Mouse (Mus musculus) embryonic facial prominence, embryonic 13.5 days (tissue): ENCODE measurements at regions not wholly inside any gene's neighbourhood (a gene's known extent, or its start where the extent isn't known, plus 50 kb on each side); places are given as distances from the start of the nearest gene placed in this dataset.

ENCODE experiments used
- ATAC-seq: fragments of 200-750 bp; cut with Nextera tagmentation; 2 replicates; pipeline ENCODE4 v1.8.0; 2017; ENCODE audit warnings: low read depth; ENCODE audit not compliant: insufficient number of reproducible peaks, insufficient read depth, low FRiP score, low TSS enrichment
- H3K27ac ChIP-seq: fragments of 300-500 bp; sonication (generic); 2 replicates; pipeline ENCODE4 v1.5.1; 2015; ENCODE audit warnings: moderate library complexity, mild to moderate bottlenecking, inconsistent platforms
- H3K27me3 ChIP-seq: fragments of 300-500 bp; sonication (generic); 2 replicates; pipeline ENCODE4 v1.6.1; 2015; ENCODE audit warnings: mild to moderate bottlenecking, inconsistent platforms
- H3K36me3 ChIP-seq: fragments of 300-500 bp; sonication (generic); 2 replicates; pipeline ENCODE4 v1.6.1; 2015; ENCODE audit warnings: mild to moderate bottlenecking, inconsistent platforms
- H3K4me1 ChIP-seq: fragments of 300-500 bp; sonication (generic); 2 replicates; pipeline ENCODE4 v1.6.1; 2015; ENCODE audit warnings: inconsistent platforms
- H3K4me2 ChIP-seq: fragments of 300-500 bp; sonication (generic); 2 replicates; pipeline ENCODE4 v1.6.1; 2015; ENCODE audit warnings: moderate library complexity, mild to moderate bottlenecking, inconsistent platforms
- H3K4me3 ChIP-seq: fragments of 300-500 bp; sonication (generic); 2 replicates; pipeline ENCODE4 v1.5.1; 2015; ENCODE audit warnings: mild to moderate bottlenecking, inconsistent platforms
- H3K9ac ChIP-seq: fragments of 300-500 bp; sonication (generic); 2 replicates; pipeline ENCODE4 v1.6.1; 2015; ENCODE audit warnings: mild to moderate bottlenecking, inconsistent platforms
- H3K9me3 ChIP-seq: fragments of 300-500 bp; sonication (generic); 2 replicates; pipeline ENCODE4 v1.6.1; 2016; ENCODE audit warnings: inconsistent platforms
- WGBS: fragments of 180-500 bp; shearing (Covaris S2); methylation state at CpG from one replicate; pipeline ENCODE4 v1.1.7; 2015; ENCODE audit warnings: mixed read lengths; 5-methylcytosine and 5-hydroxymethylcytosine counted together

DNA sequence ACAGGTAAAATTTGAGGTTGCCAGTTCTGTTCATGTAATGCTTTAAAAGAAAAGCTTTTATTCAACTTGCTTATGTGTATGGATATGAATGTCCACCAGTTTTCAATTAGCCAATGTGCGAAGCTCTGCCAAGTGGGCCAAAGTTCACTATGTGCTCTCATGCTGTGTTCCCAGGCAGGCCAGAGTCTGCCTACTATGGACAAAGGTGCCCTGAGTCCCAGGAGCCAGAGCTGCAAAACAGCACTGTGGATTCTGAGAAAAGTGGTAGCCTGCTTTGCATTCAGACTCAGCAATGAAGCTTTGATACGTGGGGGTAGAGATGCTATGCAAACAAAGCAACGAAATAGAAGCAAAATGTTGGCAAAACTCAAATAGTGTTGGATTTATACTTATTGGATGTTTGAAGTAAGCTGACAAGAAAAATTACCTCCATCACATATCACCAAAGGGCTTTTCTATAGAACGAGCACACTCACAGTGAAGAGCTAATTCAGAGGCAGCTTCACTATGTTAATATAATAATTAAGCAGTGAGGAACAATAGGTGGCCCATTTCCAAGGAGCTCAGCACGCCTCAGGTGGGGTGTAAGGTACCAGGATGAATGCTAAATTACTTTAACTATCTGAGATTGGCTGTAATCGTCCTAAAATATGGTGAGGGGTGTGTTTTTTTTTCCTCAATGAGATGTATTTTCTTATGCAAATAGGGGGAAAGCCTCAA, 318.2 kb upstream of the Zeb2 start:
- WGBS: 43% methylated on average over 6 of the region's 6 CpGs
- Histone ChIP-seq H3K36me3 (no peaks in the 10 kb centered on the region), H3K9ac (no peak overlapping the region), H3K4me3 (no peak overlapping the region), H3K27ac (no peak overlapping the region), H3K9me3 (no peaks in the 10 kb centered on the region), H3K27me3 (no peaks in the 10 kb centered on the region), H3K4me1 (peaks cover 17% of the 10 kb centered on the region), H3K4me2 (no peak overlapping the region)
- ATAC-seq: no peak

- no peak overlapping the region for H3K4me2 ChIP-seq
- H3K9ac ChIP-seq: no peak overlapping the region
- H3K4me3 ChIP-seq: no peak overlapping the region
- no peak overlapping the region for H3K27ac ChIP-seq
- H3K27me3 ChIP-seq: no peaks in the 10 kb centered on the region
- WGBS: 36% methylated on average over 5 of the region's 5 CpGs
- H3K9me3 ChIP-seq: no peaks in the 10 kb centered on the region
- no peaks in the 10 kb centered on the region for H3K36me3 ChIP-seq
- peaks cover 17% of the 10 kb centered on the region for H3K4me1 ChIP-seq
- no peak for ATAC-seq
Observed at GRCm38 (mm10) chr2:45434789-45435188, 317.6 kb upstream of the Zeb2 start.

- 89% methylated on average over 1 of the region's 1 CpGs for WGBS
- H3K9ac ChIP-seq: no peak overlapping the region
- H3K4me3 ChIP-seq: no peak overlapping the region
- H3K36me3 ChIP-seq: no peaks in the 10 kb centered on the region
- ATAC-seq: no peak
- no peak overlapping the region for H3K27ac ChIP-seq
- no peaks in the 10 kb centered on the region for H3K27me3 ChIP-seq
- peaks cover 17% of the 10 kb centered on the region for H3K4me1 ChIP-seq
- H3K4me2 ChIP-seq: no peak overlapping the region
- no peaks in the 10 kb centered on the region for H3K9me3 ChIP-seq
Observed at GRCm38 (mm10) chr2:45434169-45434568, 317.0 kb upstream of the Zeb2 start.

DNA sequence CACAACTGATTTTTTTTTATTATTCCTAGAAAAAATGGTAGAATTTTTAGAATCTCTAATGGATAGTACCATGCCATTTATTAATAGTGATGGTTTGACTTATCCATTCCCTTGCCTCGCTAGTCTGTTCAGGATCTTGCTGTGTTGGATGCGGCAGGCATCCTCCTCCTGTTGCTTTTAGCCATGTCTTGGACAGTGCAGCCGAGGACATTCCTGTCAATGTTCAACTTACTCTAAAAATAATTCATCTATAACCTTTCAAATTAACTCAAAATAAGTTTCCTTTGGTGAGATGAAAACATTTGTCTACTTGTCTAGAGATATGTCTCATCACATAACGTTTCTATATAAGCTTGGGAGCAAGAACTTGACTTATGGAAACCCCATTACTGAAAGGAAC, 314.2 kb upstream of the Zeb2 start:
- Histone ChIP-seq H3K27ac (no peak overlapping the region), H3K9me3 (no peaks in the 10 kb centered on the region), H3K36me3 (no peaks in the 10 kb centered on the region), H3K4me1 (peaks cover 17% of the 10 kb centered on the region), H3K4me3 (no peak overlapping the region), H3K27me3 (no peaks in the 10 kb centered on the region), H3K4me2 (no peak overlapping the region), H3K9ac (no peak overlapping the region)
- 90% methylated on average over 4 of the region's 4 CpGs for WGBS
- ATAC-seq: no peak

DNA sequence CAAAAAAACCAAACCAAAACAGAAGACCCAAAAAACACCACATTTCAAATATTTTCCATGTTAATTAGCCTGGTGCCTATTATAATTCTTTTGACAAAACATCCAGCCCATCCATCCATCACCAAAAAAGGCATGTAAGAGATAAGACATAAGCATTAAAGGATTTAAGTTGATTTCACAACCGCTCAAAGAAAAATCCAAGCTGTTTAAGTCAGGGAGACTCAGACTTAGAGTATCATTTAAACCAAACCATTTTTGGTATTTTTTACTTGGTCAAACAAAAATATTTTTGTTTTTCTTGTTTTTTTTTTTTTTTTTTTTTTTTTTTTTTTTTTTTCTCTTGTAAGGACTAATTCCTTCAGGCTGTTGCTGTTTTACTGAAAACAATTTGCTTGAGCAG, 304.6 kb upstream of the Zeb2 start:
- H3K27me3 ChIP-seq: no peaks in the 10 kb centered on the region
- WGBS: 80% methylated on average over 1 of the region's 1 CpGs

DNA sequence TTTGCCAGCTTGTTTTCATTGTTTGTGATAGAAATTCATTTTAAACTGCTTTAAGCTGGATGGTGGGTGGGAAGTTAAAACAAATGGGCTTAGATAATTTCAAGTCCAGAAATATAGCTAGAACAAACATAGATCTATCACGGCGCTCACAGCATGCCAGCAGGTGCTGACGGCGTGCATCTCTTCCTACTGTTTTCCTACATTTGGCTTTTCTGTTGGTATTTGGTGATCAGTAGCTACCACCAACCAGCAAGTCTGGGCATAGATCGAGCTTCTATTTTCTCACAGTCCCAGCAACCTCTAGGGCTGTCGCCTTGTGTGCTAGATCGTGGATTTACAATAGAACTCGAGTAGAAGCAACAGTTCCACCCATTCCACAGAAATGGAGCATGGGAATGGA, 290.9 kb upstream of the Zeb2 start:
- 89% methylated on average over 8 of the region's 8 CpGs for WGBS

More for the DNA sequence above, 304.6 kb upstream of the Zeb2 start:
- Histone ChIP-seq H3K27ac (no peak overlapping the region), H3K36me3 (no peaks in the 10 kb centered on the region), H3K9me3 (no peaks in the 10 kb centered on the region), H3K4me3 (no peak overlapping the region), H3K4me1 (no peaks in the 10 kb centered on the region), H3K9ac (no peak overlapping the region), H3K4me2 (no peak overlapping the region)
- ATAC-seq: no peak

GRCm38 (mm10) chr2:45389902-45390492, 272.8 kb upstream of the Zeb2 start:
- H3K4me1 ChIP-seq: no peaks in the 10 kb centered on the region
- ATAC-seq: no peak
- no peaks in the 10 kb centered on the region for H3K36me3 ChIP-seq
- H3K9ac ChIP-seq: no peak overlapping the region
- no peaks in the 10 kb centered on the region for H3K27me3 ChIP-seq
- H3K4me2 ChIP-seq: no peak overlapping the region
- H3K27ac ChIP-seq: no peak overlapping the region
- no peak overlapping the region for H3K4me3 ChIP-seq
- no peaks in the 10 kb centered on the region for H3K9me3 ChIP-seq

More for the DNA sequence above, 290.9 kb upstream of the Zeb2 start:
- Histone ChIP-seq H3K4me2 (no peak overlapping the region), H3K27me3 (no peaks in the 10 kb centered on the region), H3K27ac (no peak overlapping the region), H3K9ac (no peak overlapping the region), H3K36me3 (no peaks in the 10 kb centered on the region), H3K4me1 (peaks cover 17% of the 10 kb centered on the region), H3K9me3 (no peaks in the 10 kb centered on the region), H3K4me3 (no peak overlapping the region)
- ATAC-seq: no peak

- no peaks in the 10 kb centered on the region for H3K27me3 ChIP-seq
- H3K4me2 ChIP-seq: no peak overlapping the region
- ATAC-seq: no peak
- H3K9me3 ChIP-seq: no peaks in the 10 kb centered on the region
- H3K9ac ChIP-seq: no peak overlapping the region
- H3K36me3 ChIP-seq: no peaks in the 10 kb centered on the region
- 37% methylated on average over 4 of the region's 4 CpGs for WGBS
- H3K4me1 ChIP-seq: no peaks in the 10 kb centered on the region
- H3K4me3 ChIP-seq: no peak overlapping the region
- no peak overlapping the region for H3K27ac ChIP-seq
Observed at GRCm38 (mm10) chr2:45371268-45371667, 254.1 kb upstream of the Zeb2 start.

DNA sequence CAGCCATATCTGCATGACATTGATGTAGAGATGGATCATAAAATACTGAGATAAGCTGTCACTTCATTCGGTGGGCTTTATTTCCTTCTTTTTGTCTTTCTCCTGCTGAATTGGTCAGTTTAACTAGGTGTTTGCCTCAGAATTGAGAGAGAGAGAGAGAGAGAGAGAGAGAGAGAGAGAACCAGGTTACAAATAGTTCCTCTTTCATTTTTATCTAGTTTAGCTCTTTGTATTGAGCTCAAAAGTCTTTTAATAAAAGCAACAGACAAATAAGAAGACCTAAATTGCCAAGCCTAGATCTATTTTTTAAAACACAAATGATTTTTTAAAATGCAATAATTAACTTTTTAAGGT, 253.4 kb upstream of the Zeb2 start:
- H3K9me3 ChIP-seq: no peaks in the 10 kb centered on the region
- no peak for ATAC-seq
- H3K4me2 ChIP-seq: no peak overlapping the region
- no peak overlapping the region for H3K27ac ChIP-seq
- no peaks in the 10 kb centered on the region for H3K4me1 ChIP-seq
- WGBS: 86% methylated on average over 1 of the region's 1 CpGs
- no peak overlapping the region for H3K4me3 ChIP-seq
- no peak overlapping the region for H3K9ac ChIP-seq
- H3K27me3 ChIP-seq: no peaks in the 10 kb centered on the region
- no peaks in the 10 kb centered on the region for H3K36me3 ChIP-seq

- Histone ChIP-seq H3K9me3 (no peaks in the 10 kb centered on the region), H3K27ac (no peak overlapping the region), H3K9ac (no peak overlapping the region), H3K27me3 (no peaks in the 10 kb centered on the region), H3K4me2 (no peak overlapping the region), H3K4me3 (no peak overlapping the region), H3K4me1 (no peaks in the 10 kb centered on the region), H3K36me3 (no peaks in the 10 kb centered on the region)
- WGBS: 86% methylated on average over 5 of the region's 5 CpGs
- no peak for ATAC-seq
Observed at GRCm38 (mm10) chr2:45369914-45370614, 252.9 kb upstream of the Zeb2 start.

- no peaks in the 10 kb centered on the region for H3K4me1 ChIP-seq
- H3K9me3 ChIP-seq: no peaks in the 10 kb centered on the region
- H3K27ac ChIP-seq: no peak overlapping the region
- no peak overlapping the region for H3K4me2 ChIP-seq
- no peak for ATAC-seq
- no peak overlapping the region for H3K4me3 ChIP-seq
- no peak overlapping the region for H3K9ac ChIP-seq
- H3K27me3 ChIP-seq: no peaks in the 10 kb centered on the region
- 77% methylated on average over 4 of the region's 4 CpGs for WGBS
- no peaks in the 10 kb centered on the region for H3K36me3 ChIP-seq
Observed at GRCm38 (mm10) chr2:45369432-45369831, 252.2 kb upstream of the Zeb2 start.
